Mouse (Mus musculus): ENCODE data around the gene Cabp4. TPM values are rescaled to one million over a fixed set of nuclear protein-coding genes. Genes with fewer than 3 reads are reported as not detected.

Gene Cabp4
- polyA plus RNA-seq, 1 experiment from 2014 or later, result 0.22 TPM

GRCm38 (mm10) chr19:4183689-4184088, 39.9 kb upstream of the Cabp4 start:
- H3K36me3 ChIP-seq (ENCODE audit: control insufficient read depth, insufficient read depth), result no peaks in the 10 kb centered on the region
- peaks cover 6% of the 10 kb centered on the region for H3K4me1 ChIP-seq (replicated peaks; ENCODE audit: control insufficient read depth, insufficient read depth, low read length)
- H3K4me2 ChIP-seq (ENCODE audit: low read length), result no peak overlapping the region
- H3K4me3 ChIP-seq (replicated peaks; ENCODE audit: low read length), result no peak overlapping the region
- WGBS, result 63% methylated on average over 2 of the region's 2 CpGs
- ATAC-seq, result no peak
- H3K9me3 ChIP-seq (ENCODE audit: control insufficient read depth, low read length), result no peaks in the 10 kb centered on the region
- no peak overlapping the region for H3K9ac ChIP-seq (replicated peaks; ENCODE audit: low read depth, low read length)
- no peaks in the 10 kb centered on the region for H3K27me3 ChIP-seq (replicated peaks; ENCODE audit: control insufficient read depth, insufficient read depth, low read length)
- no peak overlapping the region for H3K27ac ChIP-seq (ENCODE audit: low read length)

DNA sequence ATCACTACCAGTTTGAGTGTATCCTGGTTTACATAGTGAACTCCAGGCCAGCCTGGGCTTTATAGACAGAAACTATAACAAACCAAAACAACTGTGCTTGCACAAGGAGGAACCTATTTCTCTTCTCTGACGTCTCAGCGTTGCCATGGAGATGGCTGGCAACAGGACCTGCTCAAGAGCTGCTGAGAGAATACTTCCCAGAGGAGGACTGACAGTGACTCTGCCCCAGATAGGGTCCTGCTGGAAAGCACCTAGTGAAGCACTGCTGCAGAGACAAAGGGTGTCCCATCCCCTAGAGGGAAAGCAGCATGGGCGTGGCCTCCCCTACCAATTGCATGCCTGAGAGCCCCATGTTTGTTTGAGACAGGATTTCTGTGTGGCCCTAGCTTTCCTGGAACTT, 38.1 kb upstream of the Cabp4 start:
- peak; percentile 74 for ATAC-seq
- Histone ChIP-seq H3K4me2 (ENCODE audit: low read length) (no peak overlapping the region), H3K27ac (ENCODE audit: low read length) (no peak overlapping the region), H3K9me3 (ENCODE audit: control insufficient read depth, low read length) (no peaks in the 10 kb centered on the region), H3K4me3 (replicated peaks; ENCODE audit: low read length) (no peak overlapping the region), H3K36me3 (ENCODE audit: control insufficient read depth, insufficient read depth) (no peaks in the 10 kb centered on the region), H3K27me3 (replicated peaks; ENCODE audit: control insufficient read depth, insufficient read depth, low read length) (no peaks in the 10 kb centered on the region), H3K4me1 (replicated peaks; ENCODE audit: control insufficient read depth, insufficient read depth, low read length) (peaks cover 6% of the 10 kb centered on the region), H3K9ac (replicated peaks; ENCODE audit: low read depth, low read length) (no peak overlapping the region)
- 49% methylated on average over 3 of the region's 3 CpGs for WGBS

DNA sequence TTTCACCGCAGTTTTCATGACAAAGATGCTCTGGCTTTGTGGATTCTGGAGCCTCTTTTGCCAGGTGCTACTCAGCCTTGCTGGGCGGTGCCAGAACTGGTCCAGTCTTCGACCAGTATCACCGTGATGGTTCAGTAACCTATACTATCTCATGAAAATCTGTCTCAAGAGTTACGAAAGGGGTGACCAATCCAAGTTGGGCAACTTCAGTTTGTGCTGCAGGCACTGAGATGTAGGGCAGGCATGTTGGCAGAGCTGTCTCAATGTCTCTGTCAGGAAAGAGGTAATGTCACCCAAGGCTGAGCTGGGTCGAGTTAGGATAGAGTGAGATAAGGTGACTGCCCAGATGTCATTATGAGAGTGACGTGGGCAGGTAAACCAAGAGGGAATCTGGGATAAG, 36.6 kb upstream of the Cabp4 start:
- Histone ChIP-seq H3K27ac (ENCODE audit: low read length) (no peak overlapping the region), H3K36me3 (ENCODE audit: control insufficient read depth, insufficient read depth) (no peaks in the 10 kb centered on the region), H3K4me3 (replicated peaks; ENCODE audit: low read length) (no peak overlapping the region), H3K9me3 (ENCODE audit: control insufficient read depth, low read length) (no peaks in the 10 kb centered on the region), H3K27me3 (replicated peaks; ENCODE audit: control insufficient read depth, insufficient read depth, low read length) (no peaks in the 10 kb centered on the region), H3K9ac (replicated peaks; ENCODE audit: low read depth, low read length) (no peak overlapping the region), H3K4me1 (replicated peaks; ENCODE audit: control insufficient read depth, insufficient read depth, low read length) (peaks cover 10% of the 10 kb centered on the region), H3K4me2 (ENCODE audit: low read length) (no peak overlapping the region)
- 88% methylated on average over 7 of the region's 7 CpGs for WGBS
- no peak for ATAC-seq

DNA sequence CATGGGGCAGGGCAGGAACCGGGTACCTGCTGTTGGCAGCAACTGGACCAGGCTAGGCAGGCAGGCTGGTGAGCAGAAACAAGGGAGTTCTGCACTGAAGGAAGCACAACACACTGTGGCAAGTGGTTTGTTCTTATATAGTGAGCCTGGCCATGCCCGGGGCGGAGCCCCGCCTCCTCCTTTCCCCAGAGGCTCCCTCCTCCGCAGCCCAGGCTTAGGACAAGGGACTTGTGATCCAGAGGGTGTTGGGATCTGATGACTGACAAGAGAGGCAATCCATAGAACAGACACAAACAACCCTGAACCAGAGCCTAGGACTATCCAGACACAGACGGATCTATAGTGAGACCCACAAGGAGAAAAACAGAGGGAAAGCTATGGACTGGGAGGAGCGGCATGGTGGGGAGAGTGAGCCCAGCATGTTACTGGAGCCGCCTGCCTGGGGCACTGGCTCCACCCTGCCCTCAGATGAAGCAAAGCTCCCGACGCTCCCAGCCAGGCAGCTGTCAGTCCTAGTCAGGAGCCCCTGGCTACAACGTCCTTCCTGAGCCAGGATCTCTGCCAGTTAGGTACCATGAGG, 31.6 kb upstream of the Cabp4 start, which contains the start of gene Carns1:
Carns1 (minus strand) TSS at position 112 of the 580 bp plus-strand sequence.
- peak; percentile 30; the same call in 1 of the 2 replicates for ATAC-seq
- Histone ChIP-seq H3K4me1 (replicated peaks; ENCODE audit: control insufficient read depth, insufficient read depth, low read length) (peaks cover 8% of the 10 kb centered on the region; the same call in 1 of the 2 replicates), H3K9me3 (ENCODE audit: control insufficient read depth, low read length) (no peaks in the 10 kb centered on the region), H3K27ac (ENCODE audit: low read length) (no peak within 1 kb of the TSS), H3K27me3 (replicated peaks; ENCODE audit: control insufficient read depth, insufficient read depth, low read length) (no peaks in the 10 kb centered on the region), H3K9ac (replicated peaks; ENCODE audit: low read depth, low read length) (peak within 1 kb of the TSS; percentile 35), H3K4me2 (ENCODE audit: low read length) (no peak within 1 kb of the TSS), H3K36me3 (ENCODE audit: control insufficient read depth, insufficient read depth) (no peaks in the 10 kb centered on the region), H3K4me3 (replicated peaks; ENCODE audit: low read length) (no peak within 1 kb of the TSS)
- 3% methylated on average over 11 of the region's 11 CpGs for WGBS

DNA sequence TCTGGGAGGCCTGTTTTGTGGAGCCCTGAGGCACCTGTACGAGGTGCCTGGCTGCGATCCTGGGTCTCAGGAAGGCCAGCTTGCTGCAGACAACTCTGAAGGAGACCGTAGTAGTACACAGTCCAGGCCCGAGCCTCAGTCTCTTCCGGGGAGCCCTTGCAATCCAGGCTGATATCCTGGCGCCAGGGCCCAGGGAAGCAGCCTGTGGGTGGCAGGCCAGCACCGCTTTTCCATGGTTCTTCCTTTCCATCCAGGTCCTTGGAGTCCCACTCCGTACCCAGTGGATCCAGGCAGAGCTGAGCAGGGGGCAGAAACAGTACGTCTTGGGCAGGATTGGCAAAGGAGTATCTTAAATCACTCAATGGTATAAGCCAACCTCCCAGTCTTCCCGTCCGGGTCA, 29.1 kb upstream of the Cabp4 start:
- Histone ChIP-seq H3K27ac (ENCODE audit: low read length) (no peak overlapping the region), H3K36me3 (ENCODE audit: control insufficient read depth, insufficient read depth) (no peaks in the 10 kb centered on the region), H3K27me3 (replicated peaks; ENCODE audit: control insufficient read depth, insufficient read depth, low read length) (no peaks in the 10 kb centered on the region), H3K4me2 (ENCODE audit: low read length) (no peak overlapping the region), H3K4me3 (replicated peaks; ENCODE audit: low read length) (no peak overlapping the region), H3K4me1 (replicated peaks; ENCODE audit: control insufficient read depth, insufficient read depth, low read length) (peaks cover 15% of the 10 kb centered on the region), H3K9ac (replicated peaks; ENCODE audit: low read depth, low read length) (no peak overlapping the region), H3K9me3 (ENCODE audit: control insufficient read depth, low read length) (no peaks in the 10 kb centered on the region)
- 61% methylated on average over 11 of the region's 11 CpGs for WGBS
- ATAC-seq, result no peak

DNA sequence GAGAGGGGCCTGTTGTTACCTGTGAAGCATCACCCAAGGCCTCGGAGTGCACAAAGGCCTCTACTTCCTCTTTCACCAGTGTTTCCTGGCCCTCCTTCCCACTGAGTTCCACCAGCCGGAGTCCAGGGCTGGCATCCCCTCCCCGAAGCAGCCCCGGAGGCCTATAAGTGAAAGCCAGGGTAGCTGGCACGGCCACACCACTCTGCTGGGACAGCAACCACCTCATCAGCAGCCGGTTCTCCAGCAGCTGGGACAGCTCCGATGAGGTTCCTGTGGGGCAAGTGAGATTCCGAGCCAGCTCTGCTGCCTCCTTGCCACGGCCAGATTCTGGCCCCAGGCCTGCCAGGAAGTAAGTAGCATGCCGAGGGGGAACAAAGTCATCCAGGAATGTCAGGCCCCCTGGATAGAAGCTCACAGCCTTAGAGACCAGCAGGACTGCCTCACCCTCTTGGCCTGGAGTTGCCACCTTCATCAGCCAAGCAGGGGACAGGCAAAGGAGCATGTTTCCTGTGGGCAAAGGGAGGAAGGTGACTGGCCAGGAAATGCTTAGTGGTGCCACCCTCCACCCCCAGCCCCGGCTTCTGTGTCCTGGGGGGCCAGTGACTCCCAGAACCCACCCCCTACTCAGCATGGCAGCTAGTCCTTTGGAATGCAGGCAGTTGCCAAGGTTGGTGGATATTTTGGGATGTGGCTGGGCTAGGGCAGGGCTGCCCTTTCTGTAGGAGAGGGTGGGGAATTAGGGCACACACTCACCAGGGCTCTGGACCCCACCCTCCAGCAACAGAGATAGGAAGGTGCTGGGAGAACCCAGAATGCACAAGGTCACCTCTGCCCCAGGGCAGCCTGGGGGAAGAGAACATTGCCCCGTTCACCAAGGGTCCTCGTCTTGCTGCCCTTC, 27.8 kb upstream of the Cabp4 start:
- H3K4me1 ChIP-seq (replicated peaks; ENCODE audit: control insufficient read depth, insufficient read depth, low read length), result peaks cover 15% of the 10 kb centered on the region
- 80% methylated on average over 13 of the region's 13 CpGs for WGBS
- no peaks in the 10 kb centered on the region for H3K27me3 ChIP-seq (replicated peaks; ENCODE audit: control insufficient read depth, insufficient read depth, low read length)
- no peak for ATAC-seq
- H3K36me3 ChIP-seq (ENCODE audit: control insufficient read depth, insufficient read depth), result no peaks in the 10 kb centered on the region
- H3K9ac ChIP-seq (replicated peaks; ENCODE audit: low read depth, low read length), result 0 out of 2 replicates have a peak overlapping the region, but pooled peaks have one; percentile 12
- H3K9me3 ChIP-seq (ENCODE audit: control insufficient read depth, low read length), result no peaks in the 10 kb centered on the region
- no peak overlapping the region for H3K4me3 ChIP-seq (replicated peaks; ENCODE audit: low read length)
- H3K27ac ChIP-seq (ENCODE audit: low read length), result no peak overlapping the region
- H3K4me2 ChIP-seq (ENCODE audit: low read length), result no peak overlapping the region

DNA sequence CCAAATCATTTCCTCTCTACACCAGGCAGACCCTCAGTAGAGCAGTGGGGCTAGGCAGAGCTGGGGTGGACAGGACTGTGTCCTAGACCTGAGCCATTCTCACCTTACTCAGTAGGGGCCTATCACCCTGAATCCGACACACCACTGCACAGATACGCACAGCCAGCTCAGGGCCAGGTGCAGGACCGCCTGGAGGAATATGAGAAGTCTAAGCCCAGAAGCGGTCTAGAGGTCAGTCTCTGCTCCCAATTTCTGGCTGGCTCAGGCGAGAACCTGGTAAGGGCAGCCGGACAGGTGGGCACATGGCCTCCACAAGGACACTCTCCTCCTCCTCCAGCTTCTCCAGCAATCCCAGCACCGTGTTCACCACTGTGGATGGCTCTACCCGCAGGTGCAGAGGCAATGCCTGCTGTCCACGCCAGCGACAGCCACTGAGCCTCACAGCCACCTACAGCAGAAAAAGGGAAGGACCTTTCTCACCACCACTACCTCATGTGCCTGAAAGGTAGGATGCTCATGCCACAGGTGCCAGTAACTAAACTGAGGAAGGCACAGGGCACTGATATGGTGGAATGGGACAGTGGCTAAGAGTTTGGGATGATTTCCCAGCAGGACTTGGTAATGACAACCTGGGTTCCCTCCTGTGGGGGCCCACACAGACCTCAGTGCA, 27.0 kb upstream of the Cabp4 start:
- H3K9me3 ChIP-seq (ENCODE audit: control insufficient read depth, low read length), result no peaks in the 10 kb centered on the region
- H3K27me3 ChIP-seq (replicated peaks; ENCODE audit: control insufficient read depth, insufficient read depth, low read length), result no peaks in the 10 kb centered on the region
- H3K36me3 ChIP-seq (ENCODE audit: control insufficient read depth, insufficient read depth), result no peaks in the 10 kb centered on the region
- H3K9ac ChIP-seq (replicated peaks; ENCODE audit: low read depth, low read length), result no peak overlapping the region
- H3K27ac ChIP-seq (ENCODE audit: low read length), result no peak overlapping the region
- H3K4me1 ChIP-seq (replicated peaks; ENCODE audit: control insufficient read depth, insufficient read depth, low read length), result peaks cover 15% of the 10 kb centered on the region
- WGBS, result 93% methylated on average over 10 of the region's 10 CpGs
- ATAC-seq, result no peak
- H3K4me2 ChIP-seq (ENCODE audit: low read length), result no peak overlapping the region
- no peak overlapping the region for H3K4me3 ChIP-seq (replicated peaks; ENCODE audit: low read length)

DNA sequence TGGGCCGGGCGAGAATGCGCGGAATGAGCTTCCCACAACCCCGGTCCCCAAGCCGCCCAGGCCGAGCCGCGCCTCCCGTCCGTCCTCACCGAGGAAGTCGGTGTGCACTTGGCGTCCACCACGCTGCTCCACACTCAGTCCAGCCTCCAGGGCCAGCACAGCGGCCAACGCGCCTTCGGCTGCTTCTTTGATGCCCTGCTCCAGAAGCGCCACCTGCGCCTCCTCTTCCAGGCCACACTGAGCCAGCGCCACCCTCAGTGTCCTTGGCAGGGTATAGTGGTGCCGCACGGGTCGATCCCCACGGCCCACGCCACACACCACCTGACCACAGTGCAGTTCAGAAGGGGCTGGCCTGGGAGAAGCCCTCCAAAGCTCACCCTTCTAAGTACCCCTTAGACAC, 26.0 kb upstream of the Cabp4 start:
- peak overlapping the region; percentile 60 for H3K9ac ChIP-seq (replicated peaks; ENCODE audit: low read depth, low read length)
- peak overlapping the region; percentile 69 for H3K27ac ChIP-seq (ENCODE audit: low read length)
- no peaks in the 10 kb centered on the region for H3K36me3 ChIP-seq (ENCODE audit: control insufficient read depth, insufficient read depth)
- H3K9me3 ChIP-seq (ENCODE audit: control insufficient read depth, low read length), result no peaks in the 10 kb centered on the region
- WGBS, result 5% methylated on average over 27 of the region's 27 CpGs
- peak overlapping the region; percentile 61 for H3K4me2 ChIP-seq (ENCODE audit: low read length)
- no peaks in the 10 kb centered on the region for H3K27me3 ChIP-seq (replicated peaks; ENCODE audit: control insufficient read depth, insufficient read depth, low read length)
- peak; percentile 25; the same call in 1 of the 2 replicates for ATAC-seq
- peaks cover 7% of the 10 kb centered on the region for H3K4me1 ChIP-seq (replicated peaks; ENCODE audit: control insufficient read depth, insufficient read depth, low read length)
- H3K4me3 ChIP-seq (replicated peaks; ENCODE audit: low read length), result peak overlapping the region; percentile 44

- ATAC-seq, result peak; percentile 96
- Histone ChIP-seq H3K36me3 (ENCODE audit: control insufficient read depth, insufficient read depth) (no peaks in the 10 kb centered on the region), H3K9ac (replicated peaks; ENCODE audit: low read depth, low read length) (peak overlapping the region; percentile 60), H3K27ac (ENCODE audit: low read length) (peak overlapping the region; percentile 83), H3K27me3 (replicated peaks; ENCODE audit: control insufficient read depth, insufficient read depth, low read length) (no peaks in the 10 kb centered on the region), H3K4me2 (ENCODE audit: low read length) (peak overlapping the region; percentile 61), H3K9me3 (ENCODE audit: control insufficient read depth, low read length) (no peaks in the 10 kb centered on the region), H3K4me1 (replicated peaks; ENCODE audit: control insufficient read depth, insufficient read depth, low read length) (peaks cover 7% of the 10 kb centered on the region), H3K4me3 (replicated peaks; ENCODE audit: low read length) (peak overlapping the region; percentile 44)
- WGBS, result under 1% methylated on average over 43 of the region's 43 CpGs
Measured at GRCm38 (mm10) chr19:4169378-4169784, 25.5 kb upstream of the Cabp4 start.
